Mouse (Mus musculus): ENCODE measurements around the gene Cyp2a4. TPM values are rescaled to one million over a fixed set of nuclear protein-coding genes. Genes with fewer than 3 reads are reported as not detected.
"Not testable (repeated sequence)": the region's sequence is repeated elsewhere in the genome, so short reads cannot be mapped to it uniquely, and the experiment has no call there.

Gene Cyp2a4
- not detected in 2 replicates for polyA plus RNA-seq (2012)

DNA sequence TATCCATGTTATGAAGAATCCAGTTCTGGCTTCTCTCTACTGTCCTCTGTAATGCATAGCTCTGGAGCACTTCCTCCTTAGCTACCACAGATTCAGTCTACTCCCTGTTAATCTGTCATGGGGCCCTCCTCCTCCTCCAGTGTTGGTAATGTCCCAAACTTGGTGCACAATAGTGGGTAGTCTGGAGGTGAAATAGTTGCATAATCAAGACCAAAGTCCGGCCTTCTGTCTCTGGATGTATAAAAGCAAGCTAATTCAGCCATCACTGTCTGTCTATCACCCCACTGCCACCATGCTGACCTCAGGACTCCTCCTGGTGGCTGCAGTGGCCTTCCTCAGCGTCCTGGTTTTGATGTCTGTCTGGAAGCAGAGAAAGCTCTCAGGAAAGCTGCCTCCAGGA is at the start of gene Cyp2a4:
Cyp2a4 (plus strand) TSS at position 244 of the 400 bp plus-strand sequence.
- H3K4me3 ChIP-seq (replicated peaks); H3K27me3 ChIP-seq (ENCODE audit: control insufficient read depth); H3K4me1 ChIP-seq (ENCODE audit: control insufficient read depth); H3K36me3 ChIP-seq (ENCODE audit: control insufficient read depth): not testable (repeated sequence)
- H3K9me3 ChIP-seq (ENCODE audit: control insufficient read depth, low read length): peaks cover 16% of the 10 kb centered on the region

DNA sequence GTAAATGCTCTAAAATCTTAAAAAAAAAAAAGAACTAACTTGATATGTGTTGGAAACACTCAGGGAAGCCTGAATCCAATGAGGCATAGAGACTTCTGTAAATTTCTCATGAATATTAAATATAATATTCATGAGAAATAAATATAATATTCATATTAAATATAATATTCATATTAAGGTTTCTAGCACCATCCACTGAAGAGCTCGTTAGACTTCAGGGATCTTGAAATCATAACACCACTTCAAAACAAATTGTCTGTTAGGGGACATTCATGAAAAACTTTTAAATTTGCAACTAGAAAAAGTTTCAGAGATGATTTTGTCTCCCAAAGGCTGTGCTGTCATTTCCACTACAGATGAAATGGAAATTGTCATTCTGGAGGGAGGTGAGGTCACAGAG is 46.9 kb upstream of the Cyp2a4 start, which contains the start of gene Vmn1r184:
Vmn1r184 (plus strand) TSS at position 301 of the 400 bp plus-strand sequence.
- not testable (repeated sequence) for H3K4me3 ChIP-seq (replicated peaks); H3K27me3 ChIP-seq (ENCODE audit: control insufficient read depth); H3K4me1 ChIP-seq (ENCODE audit: control insufficient read depth); H3K36me3 ChIP-seq (ENCODE audit: control insufficient read depth); H3K9me3 ChIP-seq (ENCODE audit: control insufficient read depth, low read length)

DNA sequence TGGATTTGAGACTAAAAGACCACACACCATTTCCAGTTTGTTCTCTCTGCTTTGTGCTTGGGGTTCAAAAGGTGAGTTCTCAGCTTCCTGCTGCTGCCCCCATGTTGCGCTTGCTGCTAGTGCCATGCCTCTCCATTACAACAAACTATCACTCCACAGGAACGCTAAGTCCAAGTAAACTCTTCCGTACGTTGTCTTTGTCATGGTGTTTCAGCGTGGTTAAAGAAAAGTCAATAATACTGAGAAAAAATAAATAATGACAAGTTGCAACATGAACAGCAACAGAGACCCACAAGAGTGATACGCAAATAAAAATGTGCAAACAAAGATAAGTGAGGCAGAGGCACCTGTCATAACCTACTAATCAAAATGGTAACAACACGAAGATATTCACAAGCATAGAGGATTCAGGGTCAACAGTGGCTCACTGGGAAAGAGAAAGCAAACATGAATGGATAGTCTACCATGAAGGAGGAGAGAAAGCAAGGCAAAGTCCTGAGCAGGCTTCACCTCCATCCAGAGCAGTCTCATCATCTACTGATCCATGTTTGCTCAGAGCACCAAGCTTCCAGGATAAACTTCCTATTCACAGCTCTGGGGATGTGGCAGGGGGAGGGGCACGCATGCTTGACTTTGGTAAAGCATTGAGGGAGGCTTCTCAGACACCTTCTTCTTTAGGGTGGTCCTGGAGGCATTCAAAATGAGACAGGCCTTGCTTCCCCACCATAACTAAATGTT is 3.4 kb upstream of the Cyp2a4 start:
- not testable (repeated sequence) for H3K27me3 ChIP-seq (ENCODE audit: control insufficient read depth)

GRCm38 (mm10) chr7:26311786-26312185 is 4.8 kb downstream of the Cyp2a4 start:
- H3K36me3 ChIP-seq (ENCODE audit: control insufficient read depth); H3K27me3 ChIP-seq (ENCODE audit: control insufficient read depth); H3K4me1 ChIP-seq (ENCODE audit: control insufficient read depth); H3K4me3 ChIP-seq (replicated peaks): not testable (repeated sequence)
- H3K9me3 ChIP-seq (ENCODE audit: control insufficient read depth, low read length): peaks cover 15% of the 10 kb centered on the region

More for the DNA sequence above, 3.4 kb upstream of the Cyp2a4 start:
- not testable (repeated sequence) for H3K4me3 ChIP-seq (replicated peaks); H3K36me3 ChIP-seq (ENCODE audit: control insufficient read depth); H3K4me1 ChIP-seq (ENCODE audit: control insufficient read depth)
- H3K9me3 ChIP-seq (ENCODE audit: control insufficient read depth, low read length): peaks cover 14% of the 10 kb centered on the region

- H3K9me3 ChIP-seq (ENCODE audit: control insufficient read depth, low read length); H3K27me3 ChIP-seq (ENCODE audit: control insufficient read depth); H3K36me3 ChIP-seq (ENCODE audit: control insufficient read depth); H3K4me1 ChIP-seq (ENCODE audit: control insufficient read depth); H3K4me3 ChIP-seq (replicated peaks): not testable (repeated sequence)
Observed at GRCm38 (mm10) chr7:26315194-26315593, 8.2 kb downstream of the Cyp2a4 start.

DNA sequence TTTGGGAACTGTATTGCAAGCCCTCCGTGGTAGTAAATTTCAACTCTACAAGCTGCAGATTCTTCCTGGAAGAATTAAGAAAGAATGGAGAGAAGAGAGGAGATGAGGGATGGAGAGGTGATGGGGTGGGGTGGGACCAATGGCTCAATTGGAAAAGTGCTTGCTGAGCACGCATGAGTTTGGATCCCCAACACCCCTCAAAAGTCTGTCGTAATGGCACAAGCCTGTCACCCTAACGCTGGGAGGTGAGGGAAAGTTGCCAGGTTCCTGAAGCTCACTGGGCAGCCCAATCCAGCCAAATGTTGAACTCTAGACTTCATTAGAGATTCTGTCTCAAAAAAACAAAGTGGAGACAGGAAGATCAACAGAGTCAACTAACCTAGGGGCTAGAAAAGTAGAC is 8.8 kb downstream of the Cyp2a4 start:
- H3K36me3 ChIP-seq (ENCODE audit: control insufficient read depth); H3K27me3 ChIP-seq (ENCODE audit: control insufficient read depth); H3K9me3 ChIP-seq (ENCODE audit: control insufficient read depth, low read length); H3K4me3 ChIP-seq (replicated peaks); H3K4me1 ChIP-seq (ENCODE audit: control insufficient read depth): not testable (repeated sequence)

- H3K36me3 ChIP-seq (ENCODE audit: control insufficient read depth); H3K27me3 ChIP-seq (ENCODE audit: control insufficient read depth); H3K9me3 ChIP-seq (ENCODE audit: control insufficient read depth, low read length); H3K4me1 ChIP-seq (ENCODE audit: control insufficient read depth); H3K4me3 ChIP-seq (replicated peaks): not testable (repeated sequence)
Observed at GRCm38 (mm10) chr7:26320361-26320760, 13.4 kb downstream of the Cyp2a4 start.

DNA sequence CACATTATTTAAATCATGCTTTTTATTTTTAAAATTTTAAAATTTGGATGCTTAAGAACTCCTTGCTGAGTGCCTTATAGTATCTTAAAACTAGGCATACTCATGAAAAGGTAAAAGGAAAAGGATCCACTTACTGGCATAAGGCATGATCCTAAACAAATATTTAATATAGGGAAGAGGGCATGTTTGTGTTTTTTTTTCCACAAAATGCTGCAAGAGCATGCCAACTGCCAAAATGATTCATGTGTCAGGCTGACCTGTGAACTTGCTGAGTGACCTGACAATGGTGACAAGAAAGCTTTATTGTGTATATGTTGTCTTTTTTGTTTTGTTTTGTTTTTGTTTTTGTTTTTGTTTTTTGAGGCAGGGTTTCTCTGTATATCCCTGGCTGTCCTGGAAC is 43.2 kb downstream of the Cyp2a4 start:
- H3K4me1 ChIP-seq (ENCODE audit: control insufficient read depth); H3K9me3 ChIP-seq (ENCODE audit: control insufficient read depth, low read length); H3K4me3 ChIP-seq (replicated peaks); H3K36me3 ChIP-seq (ENCODE audit: control insufficient read depth); H3K27me3 ChIP-seq (ENCODE audit: control insufficient read depth): not testable (repeated sequence)

GRCm38 (mm10) chr7:26352258-26352657 is 45.3 kb downstream of the Cyp2a4 start:
- H3K4me3 ChIP-seq (replicated peaks); H3K36me3 ChIP-seq (ENCODE audit: control insufficient read depth); H3K4me1 ChIP-seq (ENCODE audit: control insufficient read depth); H3K9me3 ChIP-seq (ENCODE audit: control insufficient read depth, low read length); H3K27me3 ChIP-seq (ENCODE audit: control insufficient read depth): not testable (repeated sequence)

- not testable (repeated sequence) for H3K36me3 ChIP-seq (ENCODE audit: control insufficient read depth); H3K4me1 ChIP-seq (ENCODE audit: control insufficient read depth); H3K27me3 ChIP-seq (ENCODE audit: control insufficient read depth); H3K9me3 ChIP-seq (ENCODE audit: control insufficient read depth, low read length); H3K4me3 ChIP-seq (replicated peaks)
Observed at GRCm38 (mm10) chr7:26356719-26357118, 49.8 kb downstream of the Cyp2a4 start.

Other genes starting within 250 kb of the Cyp2a4 start
- gene Cyp2b13, start 245.7 kb upstream of the Cyp2a4 start, polyA plus RNA-seq (2012): not detected in 2 replicates
- not detected in 2 replicates for gene Cyp2b9, start 133.8 kb upstream of the Cyp2a4 start, polyA plus RNA-seq (2012)
- gene Vmn1r184, start 46.8 kb upstream of the Cyp2a4 start, polyA plus RNA-seq (2012): not detected in 2 replicates
- not detected in 2 replicates for gene Nlrp9c, start 96.5 kb downstream of the Cyp2a4 start, polyA plus RNA-seq (2012)
- gene Nlrp4a, start 127.9 kb downstream of the Cyp2a4 start, polyA plus RNA-seq (2012): not detected in 2 replicates
- gene Nlrp9a, start 227.9 kb downstream of the Cyp2a4 start, polyA plus RNA-seq (2012): not detected in 2 replicates